Mouse (Mus musculus): ENCODE measurements at regions not wholly inside any gene's neighbourhood (a gene's known extent, or its start where the extent isn't known, plus 50 kb on each side); places are given as distances from the start of the nearest gene placed in this dataset.

- DNase-seq: no peak
Measured at GRCm38 (mm10) chr11:45538011-45538410, 313.8 kb upstream of the Clint1 start.

- no peak for DNase-seq
Measured at GRCm38 (mm10) chr11:45539459-45539858, 312.4 kb upstream of the Clint1 start.

GRCm38 (mm10) chr11:45544531-45544930 is 307.3 kb upstream of the Clint1 start:
- DNase-seq: no peak

- DNase-seq: no peak
Measured at GRCm38 (mm10) chr11:45545896-45546626, 305.8 kb upstream of the Clint1 start.

- no peak for DNase-seq
Measured at GRCm38 (mm10) chr11:45546861-45547260, 305.0 kb upstream of the Clint1 start.

- no peak for DNase-seq
Measured at GRCm38 (mm10) chr11:45550376-45550775, 301.5 kb upstream of the Clint1 start.

GRCm38 (mm10) chr11:45577469-45578154 is 274.2 kb upstream of the Clint1 start:
- DNase-seq: no peak

GRCm38 (mm10) chr11:45592335-45592734 is 259.5 kb upstream of the Clint1 start:
- DNase-seq: no peak

- no peak for DNase-seq
Measured at GRCm38 (mm10) chr11:45592890-45593642, 258.8 kb upstream of the Clint1 start.

GRCm38 (mm10) chr11:45595372-45595771 is 256.5 kb upstream of the Clint1 start:
- no peak for DNase-seq

GRCm38 (mm10) chr11:45621824-45622223 is 230.0 kb upstream of the Clint1 start:
- no peak for DNase-seq

- DNase-seq: no peak
Measured at GRCm38 (mm10) chr11:45622701-45623100, 229.2 kb upstream of the Clint1 start.

GRCm38 (mm10) chr11:45624233-45624632 is 227.6 kb upstream of the Clint1 start:
- no peak for DNase-seq

GRCm38 (mm10) chr11:45629250-45629649 is 222.6 kb upstream of the Clint1 start:
- DNase-seq: no peak

GRCm38 (mm10) chr11:45634535-45635235 is 217.2 kb upstream of the Clint1 start:
- no peak for DNase-seq

GRCm38 (mm10) chr11:45635896-45636295 is 216.0 kb upstream of the Clint1 start:
- no peak for DNase-seq

GRCm38 (mm10) chr11:45639236-45639635 is 212.6 kb upstream of the Clint1 start:
- no peak for DNase-seq

GRCm38 (mm10) chr11:45642142-45642756 is 209.6 kb upstream of the Clint1 start:
- no peak for DNase-seq

GRCm38 (mm10) chr11:45643629-45644325 is 208.1 kb upstream of the Clint1 start:
- DNase-seq: no peak

GRCm38 (mm10) chr11:45645815-45646214 is 206.0 kb upstream of the Clint1 start:
- no peak for DNase-seq

GRCm38 (mm10) chr11:45647888-45648287 is 204.0 kb upstream of the Clint1 start:
- DNase-seq: no peak

- DNase-seq: no peak
Measured at GRCm38 (mm10) chr11:45656260-45656659, 195.6 kb upstream of the Clint1 start.
